Mouse (Mus musculus) hindbrain, embryonic 15.5 days (tissue): ENCODE measurements around the gene Runx1. TPM values are rescaled to one million over a fixed set of nuclear protein-coding genes. Genes with fewer than 3 reads are reported as not detected.

Source experiments
- ATAC-seq: fragments of 200-750 bp; cut with Nextera tagmentation; 2 replicates; pipeline ENCODE4 v1.8.0; 2017; ENCODE audit warnings: low read depth, moderate number of reproducible peaks, moderate TSS enrichment; ENCODE audit not compliant: low FRiP score
- H3K27ac ChIP-seq: fragments of 300-500 bp; sonication (generic); replicated peaks from 2 replicates; pipeline ENCODE4 v1.5.1; 2015; ENCODE audit warnings: mild to moderate bottlenecking, inconsistent platforms
- H3K27me3 ChIP-seq: fragments of 300-500 bp; sonication (generic); 2 replicates; pipeline ENCODE4 v1.6.1; 2015; ENCODE audit warnings: control low read depth, inconsistent platforms
- H3K36me3 ChIP-seq: fragments of 300-500 bp; sonication (generic); 2 replicates; pipeline ENCODE4 v1.6.1; 2015; ENCODE audit warnings: control low read depth, inconsistent platforms
- H3K4me1 ChIP-seq: fragments of 300-500 bp; sonication (generic); replicated peaks from 2 replicates; pipeline ENCODE4 v1.6.1; 2015; ENCODE audit warnings: control low read depth, inconsistent platforms
- H3K4me2 ChIP-seq: fragments of 300-500 bp; sonication (generic); 2 replicates; pipeline ENCODE4 v1.6.1; 2015; ENCODE audit warnings: moderate library complexity, mild to moderate bottlenecking, inconsistent platforms
- H3K4me3 ChIP-seq: fragments of 300-500 bp; sonication (generic); 2 replicates; pipeline ENCODE4 v1.5.1; 2015; ENCODE audit warnings: mild to moderate bottlenecking, inconsistent platforms
- H3K9ac ChIP-seq: fragments of 300-500 bp; sonication (generic); 2 replicates; pipeline ENCODE4 v1.6.1; 2015; ENCODE audit warnings: inconsistent platforms
- H3K9me3 ChIP-seq: fragments of 300-500 bp; sonication (generic); 2 replicates; pipeline ENCODE4 v1.6.1; 2016; ENCODE audit warnings: control low read depth, inconsistent platforms
- WGBS: fragments of 180-500 bp; shearing (Covaris S2); methylation state at CpG from one replicate; pipeline ENCODE4 v1.1.7; 2015; 5-methylcytosine and 5-hydroxymethylcytosine counted together
- polyA plus RNA-seq: library from polyadenylated mRNA; unstranded; fragments of >200 nt; fragmentation: Nextera tagmentation; extraction: Ambion mirVana; gene quantifications from 2 replicates; pipeline ENCODE4 v1.2.1, GENCODE M21; 2015

Gene Runx1
- polyA plus RNA-seq, 1 experiment from 2014 or later: 1.1 TPM

DNA sequence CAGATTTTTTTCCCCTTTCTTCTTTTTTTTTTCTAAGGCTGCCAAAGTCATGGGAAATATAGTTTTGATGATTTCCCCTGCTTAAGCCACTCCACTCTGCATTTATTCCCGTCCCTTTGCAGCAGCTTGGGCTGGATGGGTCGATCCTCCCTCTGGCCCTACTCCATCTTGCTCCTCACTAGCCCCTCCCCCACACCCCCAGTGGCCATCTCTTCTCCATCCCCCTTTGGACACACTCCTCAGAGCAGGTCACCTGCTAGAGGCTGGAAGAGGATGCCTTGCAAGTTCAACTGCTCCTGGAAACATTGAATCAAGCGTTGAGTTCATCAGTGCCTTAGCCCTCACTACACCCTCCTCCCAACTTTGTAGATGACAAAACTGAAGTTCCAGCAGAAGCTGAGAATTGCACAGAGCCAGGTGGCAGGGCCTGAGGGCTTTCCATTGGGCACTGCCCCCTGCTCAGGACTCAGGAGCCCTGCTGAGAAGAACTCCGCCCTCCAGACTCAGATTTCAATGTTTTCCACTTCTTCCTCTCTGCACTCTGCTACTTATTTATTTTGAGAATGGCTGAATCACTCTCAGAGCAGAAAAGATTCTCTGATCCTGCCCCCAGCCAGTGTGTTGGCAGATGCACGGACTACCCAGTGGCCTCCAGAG is 171.5 kb downstream of the Runx1 start:
- Histone ChIP-seq H3K36me3 (no peaks in the 10 kb centered on the region), H3K4me3 (no peak overlapping the region), H3K27ac (no peak overlapping the region), H3K4me2 (no peak overlapping the region), H3K27me3 (no peaks in the 10 kb centered on the region), H3K9me3 (no peaks in the 10 kb centered on the region), H3K4me1 (no peaks in the 10 kb centered on the region), H3K9ac (no peak overlapping the region)
- ATAC-seq: no peak
- 46% methylated on average over 5 of the region's 5 CpGs for WGBS

DNA sequence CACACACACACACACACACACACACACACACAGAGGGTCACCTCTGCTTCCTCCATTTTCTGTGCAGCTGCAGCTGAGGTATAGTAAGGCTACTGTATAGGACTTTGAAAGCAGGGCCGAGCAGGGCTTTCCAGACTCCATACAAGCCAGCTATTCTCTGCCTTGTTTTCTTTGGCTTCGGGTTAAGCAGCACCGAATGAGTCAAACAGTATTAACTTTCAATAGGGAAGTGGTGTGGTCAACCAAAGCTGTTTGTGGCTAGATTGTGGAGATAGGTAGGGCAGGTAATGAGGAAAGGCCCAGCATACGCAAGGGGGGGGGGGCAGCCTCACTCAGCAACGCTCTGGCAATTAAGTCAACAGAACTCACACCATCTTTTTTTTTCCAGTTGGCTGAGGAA is 172.1 kb downstream of the Runx1 start:
- Histone ChIP-seq H3K4me1 (no peaks in the 10 kb centered on the region), H3K27me3 (no peaks in the 10 kb centered on the region), H3K36me3 (no peaks in the 10 kb centered on the region), H3K9me3 (no peaks in the 10 kb centered on the region), H3K4me3 (no peak overlapping the region), H3K9ac (no peak overlapping the region), H3K27ac (no peak overlapping the region), H3K4me2 (no peak overlapping the region)
- WGBS: 71% methylated on average over 5 of the region's 5 CpGs
- ATAC-seq: no peak

DNA sequence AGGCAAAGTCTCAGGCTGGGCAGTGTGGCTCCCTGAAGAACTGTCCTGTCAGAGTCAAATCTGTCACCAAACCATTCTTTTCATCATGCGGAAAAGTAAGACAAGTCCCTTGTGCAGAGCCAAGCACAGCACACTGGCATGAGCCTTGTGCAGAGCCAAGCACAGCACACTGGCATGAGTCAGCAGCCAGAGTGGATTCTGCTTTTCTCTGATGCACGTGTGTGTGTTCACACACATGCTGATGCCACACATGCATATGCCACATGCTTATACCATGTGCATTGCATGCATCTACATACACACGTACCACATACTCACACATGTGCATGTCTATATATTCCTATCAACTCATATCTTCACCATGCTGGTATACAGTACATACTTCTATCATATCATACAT is 174.7 kb downstream of the Runx1 start:
- no peaks in the 10 kb centered on the region for H3K36me3 ChIP-seq
- H3K4me2 ChIP-seq: no peak overlapping the region
- 88% methylated on average over 3 of the region's 3 CpGs for WGBS
- no peak overlapping the region for H3K27ac ChIP-seq
- no peak for ATAC-seq
- no peaks in the 10 kb centered on the region for H3K27me3 ChIP-seq
- no peaks in the 10 kb centered on the region for H3K9me3 ChIP-seq
- no peak overlapping the region for H3K4me3 ChIP-seq
- H3K4me1 ChIP-seq: no peaks in the 10 kb centered on the region
- no peak overlapping the region for H3K9ac ChIP-seq

DNA sequence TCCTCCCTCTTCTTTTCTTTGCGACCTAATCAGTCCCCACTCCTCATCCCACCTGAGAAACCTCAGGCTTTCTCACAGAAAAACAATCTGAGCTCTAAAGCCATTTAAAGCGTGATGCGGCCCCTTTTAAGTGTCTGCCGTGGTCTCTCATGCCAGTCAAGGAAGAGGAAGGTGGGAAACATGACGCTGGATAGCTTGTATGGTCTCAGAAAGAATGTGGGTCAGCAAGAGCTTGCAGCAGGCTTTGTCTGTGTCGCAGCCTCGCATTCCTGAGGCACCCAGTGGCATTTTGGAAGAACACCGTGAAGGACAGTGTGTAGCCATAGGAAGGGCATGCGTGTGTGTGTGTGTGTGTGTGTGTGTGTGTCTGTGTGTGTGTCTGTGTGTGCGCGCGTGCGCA is 179.8 kb downstream of the Runx1 start:
- no peaks in the 10 kb centered on the region for H3K9me3 ChIP-seq
- no peaks in the 10 kb centered on the region for H3K27me3 ChIP-seq
- no peak overlapping the region for H3K4me2 ChIP-seq
- no peak overlapping the region for H3K9ac ChIP-seq
- no peaks in the 10 kb centered on the region for H3K36me3 ChIP-seq
- H3K27ac ChIP-seq: no peak overlapping the region
- ATAC-seq: no peak
- WGBS: 64% methylated on average over 13 of the region's 13 CpGs
- no peak overlapping the region for H3K4me3 ChIP-seq
- H3K4me1 ChIP-seq: no peaks in the 10 kb centered on the region

DNA sequence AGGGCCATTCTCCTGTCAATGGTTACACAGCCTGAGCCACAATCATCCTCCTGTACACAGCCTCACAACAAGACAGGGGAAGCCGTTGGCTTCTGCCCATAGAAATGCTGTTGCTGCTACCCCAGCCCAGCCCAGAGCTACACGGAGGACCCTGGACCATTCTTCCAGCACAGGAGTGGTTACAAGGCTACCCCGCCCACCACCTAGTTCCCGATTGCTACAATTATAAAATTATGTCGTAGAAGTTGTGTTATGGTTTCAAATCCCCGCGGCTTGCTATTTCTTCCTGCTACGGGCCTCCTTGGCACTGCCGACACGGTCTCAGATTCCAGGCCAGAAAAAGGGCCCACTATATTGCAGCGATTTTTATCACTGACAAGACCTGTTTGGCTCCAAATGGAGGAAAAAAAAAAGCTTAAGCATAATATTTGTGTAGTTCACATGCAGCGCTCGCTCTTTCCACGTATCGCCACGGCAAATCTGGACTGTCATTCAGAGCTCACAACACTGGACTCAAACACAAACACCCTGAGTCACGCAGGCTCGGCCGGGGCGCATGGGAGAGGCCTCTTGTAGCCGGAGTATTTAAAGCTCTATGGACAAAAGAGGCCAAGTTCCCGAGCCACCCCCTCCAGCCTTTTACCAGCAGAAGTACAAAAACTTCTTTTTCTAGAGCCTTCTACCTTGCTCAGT is 180.4 kb downstream of the Runx1 start:
- 71% methylated on average over 22 of the region's 22 CpGs for WGBS
- no peak for ATAC-seq

DNA sequence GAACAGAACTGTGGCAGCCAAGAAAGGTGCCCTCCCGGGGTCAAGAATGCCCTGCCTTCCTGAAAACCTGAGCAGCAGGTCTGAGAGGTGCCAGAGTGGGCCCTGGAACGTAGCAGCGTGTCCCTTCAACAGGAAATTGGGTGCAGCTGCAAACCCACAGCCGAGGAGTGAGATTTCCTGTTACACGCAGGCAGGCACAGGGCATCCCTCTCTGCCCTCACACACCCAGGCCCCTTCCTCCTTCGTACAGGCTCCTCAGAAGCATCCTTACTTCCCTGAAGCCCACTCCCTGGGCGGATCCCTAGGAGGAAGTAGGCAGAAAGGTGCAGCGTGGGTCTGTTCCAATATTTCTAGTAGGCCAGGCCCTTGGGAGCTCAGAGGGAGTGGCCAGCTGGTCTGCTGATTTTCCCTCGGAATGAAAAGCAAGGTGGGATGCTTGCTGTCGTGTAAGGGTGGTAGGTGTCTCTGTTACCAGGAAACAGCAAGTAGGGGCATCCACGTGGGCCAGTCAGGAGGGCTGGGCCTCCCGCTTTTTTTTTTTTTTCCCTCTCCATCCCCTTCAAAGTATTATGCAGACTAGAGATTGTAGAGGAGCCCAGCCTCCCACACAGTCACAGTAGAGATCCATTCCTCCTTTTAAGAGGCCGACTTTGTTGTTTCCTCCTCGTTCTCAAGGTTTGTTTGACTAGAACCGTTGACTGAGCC is 181.1 kb downstream of the Runx1 start:
- Histone ChIP-seq H3K27ac (no peak overlapping the region), H3K4me1 (no peaks in the 10 kb centered on the region), H3K9ac (no peak overlapping the region), H3K9me3 (no peaks in the 10 kb centered on the region), H3K4me3 (no peak overlapping the region), H3K4me2 (no peak overlapping the region), H3K27me3 (no peaks in the 10 kb centered on the region), H3K36me3 (no peaks in the 10 kb centered on the region)
- WGBS: 74% methylated on average over 15 of the region's 15 CpGs
- no peak for ATAC-seq

More for the DNA sequence above, 180.4 kb downstream of the Runx1 start:
- Histone ChIP-seq H3K9me3 (no peaks in the 10 kb centered on the region), H3K9ac (no peak overlapping the region), H3K4me3 (no peak overlapping the region), H3K36me3 (no peaks in the 10 kb centered on the region), H3K27me3 (no peaks in the 10 kb centered on the region), H3K4me2 (no peak overlapping the region), H3K4me1 (no peaks in the 10 kb centered on the region), H3K27ac (no peak overlapping the region)

DNA sequence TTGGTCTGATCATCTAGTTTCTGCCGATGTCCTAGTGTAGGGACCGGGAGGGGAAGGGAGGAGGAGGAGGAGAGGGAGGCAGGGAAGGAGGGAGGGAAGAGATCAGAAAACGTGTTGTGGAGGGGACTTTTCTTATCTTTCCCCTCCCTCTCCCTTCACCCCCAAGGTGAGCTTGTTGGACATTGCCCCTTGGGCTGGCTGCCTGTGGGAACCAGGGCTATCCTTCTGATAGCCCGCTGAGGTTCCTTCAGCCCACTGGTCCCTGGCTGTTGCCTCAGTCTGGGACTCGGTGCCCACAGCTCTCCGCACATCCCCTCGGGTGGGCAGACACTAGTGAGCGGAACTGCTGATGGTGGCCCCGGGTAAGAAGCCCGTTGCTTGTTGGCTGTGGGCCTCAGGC is 181.6 kb downstream of the Runx1 start:
- Histone ChIP-seq H3K4me3 (no peak overlapping the region), H3K4me2 (no peak overlapping the region), H3K9ac (no peak overlapping the region), H3K27me3 (no peaks in the 10 kb centered on the region), H3K9me3 (no peaks in the 10 kb centered on the region), H3K27ac (no peak overlapping the region), H3K4me1 (no peaks in the 10 kb centered on the region), H3K36me3 (no peaks in the 10 kb centered on the region)
- 69% methylated on average over 10 of the region's 10 CpGs for WGBS
- no peak for ATAC-seq

DNA sequence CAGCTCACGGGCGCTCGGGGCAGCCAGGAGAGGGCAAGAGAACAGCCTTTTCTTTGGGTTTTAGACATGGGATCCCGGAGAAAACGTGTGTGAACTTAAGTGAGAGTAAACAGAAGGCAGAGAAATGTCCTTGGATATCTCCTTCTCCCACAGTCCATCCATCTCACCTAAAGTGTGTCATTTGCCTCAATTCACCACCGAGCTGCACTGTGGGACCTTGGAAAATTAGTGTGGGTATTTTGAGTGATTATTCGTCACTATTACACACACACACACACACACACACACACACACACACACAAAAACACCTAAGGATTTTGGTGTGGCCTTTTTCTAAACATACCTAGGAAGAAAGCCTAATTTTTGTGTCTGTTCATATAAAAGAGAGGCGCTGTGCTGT is 183.7 kb downstream of the Runx1 start:
- Histone ChIP-seq H3K27ac (no peak overlapping the region), H3K27me3 (no peaks in the 10 kb centered on the region), H3K9ac (no peak overlapping the region), H3K9me3 (no peaks in the 10 kb centered on the region), H3K4me1 (no peaks in the 10 kb centered on the region), H3K36me3 (no peaks in the 10 kb centered on the region), H3K4me2 (no peak overlapping the region), H3K4me3 (no peak overlapping the region)
- ATAC-seq: no peak
- WGBS: 86% methylated on average over 8 of the region's 8 CpGs

DNA sequence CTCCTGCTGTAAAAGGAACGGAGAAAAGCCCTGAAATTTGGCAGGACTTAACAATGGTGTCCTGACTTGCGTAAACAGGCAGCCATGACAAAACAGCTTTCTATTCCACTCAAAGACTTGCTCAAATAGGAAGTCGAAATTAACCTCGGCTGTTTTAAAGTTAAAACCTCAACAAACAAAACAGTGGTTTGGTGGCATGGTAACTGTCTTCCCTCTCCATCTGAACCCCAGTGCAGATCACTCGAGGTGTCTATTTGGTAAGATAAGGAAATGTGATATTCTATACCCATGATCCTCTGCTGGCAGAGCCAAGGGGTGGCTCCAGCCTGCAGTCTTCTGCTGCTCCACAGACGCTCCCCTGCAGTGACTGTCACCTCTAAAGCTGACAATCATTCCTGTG is 184.9 kb downstream of the Runx1 start:
- no peak overlapping the region for H3K9ac ChIP-seq
- no peaks in the 10 kb centered on the region for H3K27me3 ChIP-seq
- H3K4me3 ChIP-seq: no peak overlapping the region
- 71% methylated on average over 6 of the region's 6 CpGs for WGBS
- no peaks in the 10 kb centered on the region for H3K36me3 ChIP-seq
- no peak overlapping the region for H3K27ac ChIP-seq
- no peaks in the 10 kb centered on the region for H3K9me3 ChIP-seq
- no peak for ATAC-seq
- H3K4me2 ChIP-seq: no peak overlapping the region
- no peaks in the 10 kb centered on the region for H3K4me1 ChIP-seq

DNA sequence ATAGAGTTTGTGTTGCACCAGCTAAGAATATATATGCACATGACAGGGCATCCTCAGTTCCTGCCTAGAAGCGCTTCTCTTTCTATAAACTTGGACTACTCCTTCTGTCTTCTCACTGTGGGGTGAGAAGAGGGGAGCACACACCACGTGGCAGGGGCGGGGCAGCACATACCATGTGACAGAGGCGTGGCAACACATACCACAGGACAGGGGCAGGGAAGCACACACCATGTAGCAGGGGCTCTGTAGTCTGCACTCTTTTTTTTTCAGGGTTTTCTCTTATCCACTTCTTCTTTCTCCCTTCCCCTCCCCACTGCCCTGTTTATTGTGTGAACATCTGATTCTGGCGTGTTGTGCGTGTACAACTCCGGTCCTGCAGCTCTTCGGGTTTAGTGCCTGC is 186.9 kb downstream of the Runx1 start:
- Histone ChIP-seq H3K27me3 (no peaks in the 10 kb centered on the region), H3K27ac (no peak overlapping the region), H3K4me2 (no peak overlapping the region), H3K4me3 (no peak overlapping the region), H3K9ac (no peak overlapping the region), H3K4me1 (no peaks in the 10 kb centered on the region), H3K36me3 (no peaks in the 10 kb centered on the region), H3K9me3 (no peaks in the 10 kb centered on the region)
- WGBS: 83% methylated on average over 8 of the region's 8 CpGs
- no peak for ATAC-seq

DNA sequence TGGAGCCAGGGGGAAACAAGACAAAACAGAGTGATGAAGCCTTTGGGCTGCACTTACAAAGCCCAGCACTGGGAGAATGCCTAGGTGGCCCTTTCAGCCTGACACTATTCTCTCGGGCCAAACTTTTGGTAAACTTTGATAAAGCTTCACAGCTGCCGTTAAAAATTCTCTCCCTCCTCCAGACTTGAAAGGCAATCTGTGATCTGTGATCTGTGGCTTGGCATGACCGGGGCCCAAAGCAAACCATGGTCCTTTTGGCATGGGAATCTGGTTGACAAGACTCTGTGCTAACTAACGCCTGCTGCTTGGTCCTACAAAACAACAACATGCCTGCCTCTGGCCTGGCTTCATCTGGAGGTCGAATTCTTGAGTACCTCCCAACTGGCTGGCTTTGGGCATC is 188.9 kb downstream of the Runx1 start:
- H3K9me3 ChIP-seq: no peaks in the 10 kb centered on the region
- no peak overlapping the region for H3K4me2 ChIP-seq
- no peaks in the 10 kb centered on the region for H3K27me3 ChIP-seq
- H3K9ac ChIP-seq: no peak overlapping the region
- no peak overlapping the region for H3K27ac ChIP-seq
- WGBS: 69% methylated on average over 5 of the region's 5 CpGs
- H3K4me1 ChIP-seq: 0 out of 2 replicates have a peak, but pooled peaks cover 4% of the 10 kb centered on the region
- no peak overlapping the region for H3K4me3 ChIP-seq
- H3K36me3 ChIP-seq: no peaks in the 10 kb centered on the region
- no peak for ATAC-seq

DNA sequence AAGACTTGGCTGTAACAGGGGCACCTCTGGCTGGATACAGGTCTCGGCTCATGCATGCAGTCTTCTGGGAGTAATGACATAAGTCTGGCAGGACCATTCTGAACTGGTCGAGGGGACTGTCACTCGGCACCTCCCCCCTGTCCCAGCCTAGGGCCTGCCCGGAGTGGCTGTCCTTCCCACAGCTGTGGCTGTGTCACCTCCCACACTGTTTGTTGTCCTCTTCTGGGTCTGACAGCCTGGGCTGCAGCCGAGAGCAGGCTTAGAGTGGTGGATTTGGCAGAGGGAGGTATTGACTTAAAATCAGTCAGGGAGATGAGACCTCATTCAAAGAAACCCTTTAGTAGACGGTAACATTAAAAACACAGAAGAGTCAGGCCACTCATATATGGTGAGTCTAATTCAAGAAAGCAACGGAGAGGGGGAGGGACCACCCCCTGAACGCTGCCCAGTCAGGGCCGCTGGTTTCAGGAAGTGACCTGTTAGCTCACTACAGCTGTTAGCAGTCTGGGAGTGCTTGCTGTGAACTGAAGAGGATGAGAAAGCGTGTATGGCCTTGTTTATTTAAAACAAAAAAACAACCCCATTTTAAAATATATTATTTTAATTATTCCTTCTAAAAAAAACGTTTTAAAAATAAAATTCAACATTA is 193.7 kb downstream of the Runx1 start:
- WGBS: 19% methylated on average over 11 of the region's 11 CpGs
- Histone ChIP-seq H3K4me1 (0 out of 2 replicates have a peak, but pooled peaks cover 4% of the 10 kb centered on the region), H3K9ac (no peak overlapping the region), H3K27me3 (no peaks in the 10 kb centered on the region), H3K4me2 (no peak overlapping the region), H3K27ac (no peak overlapping the region), H3K4me3 (no peak overlapping the region), H3K36me3 (no peaks in the 10 kb centered on the region), H3K9me3 (no peaks in the 10 kb centered on the region)
- peak; percentile 61; the same call in 1 of the 2 replicates for ATAC-seq
